Mouse (Mus musculus): ENCODE measurements at regions not wholly inside any gene's neighbourhood (a gene's known extent, or its start where the extent isn't known, plus 50 kb on each side); places are given as distances from the start of the nearest gene placed in this dataset.

DNA sequence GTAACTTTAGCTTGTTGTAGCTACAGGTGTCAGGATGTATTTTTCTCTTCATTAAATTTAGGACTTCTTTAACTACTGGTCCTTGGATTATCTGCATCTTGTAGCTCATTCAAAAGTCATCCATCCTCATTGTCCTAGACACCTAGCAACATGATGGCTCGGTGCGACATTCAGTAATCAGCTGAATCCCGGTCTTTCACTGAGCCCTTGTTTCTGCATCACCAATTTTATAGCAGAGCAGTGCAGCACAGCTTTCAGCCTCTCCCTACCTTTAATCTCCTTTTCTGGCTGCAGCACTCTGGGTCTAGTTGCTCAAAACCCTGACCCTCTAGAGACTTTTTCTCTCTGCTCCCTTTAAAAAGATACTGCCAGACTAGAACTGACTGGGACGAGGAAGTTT lies 543.6 kb upstream of the B3galt2 start:
- Histone ChIP-seq H3K9ac (no peak overlapping the region), H3K27me3 (no peaks in the 10 kb centered on the region), H3K27ac (no peak overlapping the region), H3K4me2 (no peak overlapping the region), H3K36me3 (no peaks in the 10 kb centered on the region), H3K4me3 (no peak overlapping the region), H3K9me3 (no peaks in the 10 kb centered on the region), H3K4me1 (replicated peaks) (no peaks in the 10 kb centered on the region)
- WGBS, result 86% methylated on average over 4 of the region's 4 CpGs
- ATAC-seq (ENCODE audit: low FRiP score), result no peak

DNA sequence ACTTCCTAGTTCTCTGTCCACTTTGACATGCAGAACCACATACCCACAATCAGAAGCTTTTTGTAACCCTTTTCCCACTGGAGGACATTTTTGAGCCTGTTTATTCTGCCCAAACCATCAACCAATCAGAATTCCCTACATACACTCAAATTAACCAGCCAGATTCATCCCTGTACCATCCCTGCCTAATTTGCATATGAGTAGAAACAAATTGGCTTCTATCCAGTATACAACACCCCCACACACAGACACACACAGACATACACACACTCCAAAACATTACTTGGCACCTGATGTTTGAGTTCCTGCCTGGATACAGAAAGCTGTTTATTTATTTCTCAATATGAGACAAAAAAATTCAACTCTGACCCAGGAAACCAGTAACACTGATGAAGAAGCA lies 542.2 kb upstream of the B3galt2 start:
- Histone ChIP-seq H3K4me1 (replicated peaks) (no peaks in the 10 kb centered on the region), H3K27ac (no peak overlapping the region), H3K9ac (no peak overlapping the region), H3K27me3 (no peaks in the 10 kb centered on the region), H3K9me3 (no peaks in the 10 kb centered on the region), H3K4me2 (no peak overlapping the region), H3K36me3 (no peaks in the 10 kb centered on the region), H3K4me3 (no peak overlapping the region)
- no peak for ATAC-seq (ENCODE audit: low FRiP score)

DNA sequence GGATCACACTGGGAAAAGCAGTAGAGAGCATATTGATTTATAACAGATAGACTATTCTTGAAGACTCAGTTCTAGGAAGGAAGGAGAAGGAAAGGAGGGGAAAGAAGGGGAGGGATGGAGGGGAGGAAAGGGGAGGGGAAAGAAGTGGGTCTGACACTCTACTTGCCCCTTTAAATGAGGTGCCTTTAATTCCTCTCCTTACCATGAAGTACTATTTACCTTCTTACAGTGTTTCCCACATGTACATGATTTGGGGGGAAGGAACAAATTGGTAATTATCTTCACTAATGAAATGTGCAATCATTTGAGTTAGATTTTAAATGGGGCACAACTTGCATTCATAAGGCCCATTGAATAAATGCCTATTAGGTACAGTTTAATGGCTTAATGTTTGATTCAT lies 518.3 kb upstream of the B3galt2 start:
- no peak overlapping the region for H3K27ac ChIP-seq
- H3K9ac ChIP-seq, result no peak overlapping the region
- no peaks in the 10 kb centered on the region for H3K9me3 ChIP-seq
- no peak for ATAC-seq (ENCODE audit: low FRiP score)
- H3K36me3 ChIP-seq, result no peaks in the 10 kb centered on the region
- H3K4me2 ChIP-seq, result no peak overlapping the region
- H3K4me3 ChIP-seq, result no peak overlapping the region
- no peaks in the 10 kb centered on the region for H3K27me3 ChIP-seq
- no peaks in the 10 kb centered on the region for H3K4me1 ChIP-seq (replicated peaks)

DNA sequence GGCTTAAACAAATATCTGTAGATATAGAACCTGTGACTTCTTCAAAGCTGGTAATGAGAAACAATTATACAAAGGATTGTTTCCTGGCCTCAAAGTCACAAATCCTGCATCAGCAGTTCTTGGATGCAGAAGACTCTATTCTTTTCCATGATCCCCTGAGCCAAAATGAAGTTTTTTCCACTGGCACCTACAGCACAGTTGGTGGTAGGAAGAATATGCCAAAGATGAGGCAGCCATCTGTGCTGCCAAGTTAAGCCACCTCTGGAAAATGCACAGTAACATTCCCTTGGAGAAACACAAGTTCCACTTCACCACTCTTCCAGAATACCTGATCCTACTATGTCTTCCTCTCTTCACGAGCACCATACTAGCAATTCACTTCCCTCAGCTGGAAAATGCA lies 510.2 kb upstream of the B3galt2 start:
- no peaks in the 10 kb centered on the region for H3K27me3 ChIP-seq
- WGBS, result 86% methylated on average over 1 of the region's 1 CpGs

DNA sequence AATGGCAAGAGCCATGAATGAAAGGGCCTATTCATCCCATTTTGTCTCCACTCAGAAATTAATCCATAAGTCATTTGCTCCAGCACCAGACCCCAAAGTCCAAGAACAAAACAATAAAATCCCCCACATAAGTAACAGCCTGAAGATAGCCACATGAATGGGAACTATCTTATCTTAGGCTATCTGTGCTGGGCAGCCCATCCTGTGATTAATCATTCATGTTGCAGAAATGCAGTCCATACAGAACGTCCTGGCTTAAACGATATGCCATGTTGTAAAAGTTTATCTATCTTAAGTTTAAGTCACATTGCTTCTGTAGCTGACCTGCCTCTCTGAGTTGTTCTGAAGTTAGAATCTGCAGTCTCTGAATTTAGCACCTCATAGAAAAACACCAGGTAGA lies 507.7 kb upstream of the B3galt2 start:
- 92% methylated on average over 2 of the region's 2 CpGs for WGBS
- no peak overlapping the region for H3K4me2 ChIP-seq
- peaks cover 6% of the 10 kb centered on the region for H3K9me3 ChIP-seq
- no peaks in the 10 kb centered on the region for H3K36me3 ChIP-seq
- ATAC-seq (ENCODE audit: low FRiP score), result no peak
- no peaks in the 10 kb centered on the region for H3K4me1 ChIP-seq (replicated peaks)
- H3K9ac ChIP-seq, result no peak overlapping the region
- H3K27me3 ChIP-seq, result no peaks in the 10 kb centered on the region
- no peak overlapping the region for H3K4me3 ChIP-seq
- H3K27ac ChIP-seq, result no peak overlapping the region

More for the DNA sequence above, 510.2 kb upstream of the B3galt2 start:
- ATAC-seq (ENCODE audit: low FRiP score), result no peak
- peaks cover 6% of the 10 kb centered on the region for H3K9me3 ChIP-seq
- no peak overlapping the region for H3K9ac ChIP-seq
- no peaks in the 10 kb centered on the region for H3K4me1 ChIP-seq (replicated peaks)
- H3K36me3 ChIP-seq, result no peaks in the 10 kb centered on the region
- H3K27ac ChIP-seq, result no peak overlapping the region
- no peak overlapping the region for H3K4me2 ChIP-seq
- H3K4me3 ChIP-seq, result no peak overlapping the region

DNA sequence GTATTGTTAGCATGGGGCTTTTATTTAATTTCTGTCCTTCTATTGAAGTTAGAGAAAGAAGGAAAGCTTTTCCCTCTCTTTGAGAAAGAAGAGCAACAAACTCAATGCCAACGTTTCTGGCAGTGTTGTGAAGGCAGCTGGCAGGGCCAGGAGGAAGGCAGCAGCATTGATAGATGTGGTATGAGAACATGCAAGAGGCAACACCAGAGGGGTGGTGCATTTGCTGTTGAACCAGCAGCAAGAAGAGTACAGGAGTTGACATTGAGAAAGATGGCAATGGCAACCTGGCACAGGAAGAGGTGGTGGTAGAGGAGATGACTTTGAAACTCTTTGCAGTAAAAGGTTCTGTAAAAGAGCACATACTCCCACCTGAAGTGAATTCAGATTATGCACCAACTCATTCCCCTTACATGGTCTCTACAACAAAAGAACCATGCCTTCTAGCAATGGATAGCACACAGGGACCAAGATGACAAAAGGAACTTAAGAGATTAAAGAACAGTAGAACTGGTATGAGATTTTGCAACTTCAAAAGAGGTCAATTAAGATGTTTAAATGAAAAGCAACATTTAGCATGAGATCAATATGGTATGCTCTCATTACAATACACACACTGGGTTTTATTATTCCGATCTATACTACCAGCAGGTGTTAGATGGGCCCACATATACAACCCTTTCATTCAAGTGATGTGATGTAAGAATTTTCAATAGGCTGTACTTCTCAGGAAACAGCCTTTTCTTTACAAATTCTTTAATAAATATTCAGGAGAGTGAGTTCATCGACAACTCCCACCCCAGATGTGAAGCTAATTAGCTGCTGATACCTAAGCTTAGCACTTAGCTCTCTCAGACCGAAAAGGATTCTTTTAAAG lies 495.1 kb upstream of the B3galt2 start:
- Histone ChIP-seq H3K9ac (no peak overlapping the region), H3K4me2 (no peak overlapping the region), H3K27me3 (no peaks in the 10 kb centered on the region), H3K27ac (no peak overlapping the region), H3K9me3 (no peaks in the 10 kb centered on the region), H3K4me3 (no peak overlapping the region), H3K36me3 (no peaks in the 10 kb centered on the region), H3K4me1 (replicated peaks) (no peaks in the 10 kb centered on the region)
- WGBS, result 64% methylated on average over 4 of the region's 4 CpGs
- no peak for ATAC-seq (ENCODE audit: low FRiP score)

DNA sequence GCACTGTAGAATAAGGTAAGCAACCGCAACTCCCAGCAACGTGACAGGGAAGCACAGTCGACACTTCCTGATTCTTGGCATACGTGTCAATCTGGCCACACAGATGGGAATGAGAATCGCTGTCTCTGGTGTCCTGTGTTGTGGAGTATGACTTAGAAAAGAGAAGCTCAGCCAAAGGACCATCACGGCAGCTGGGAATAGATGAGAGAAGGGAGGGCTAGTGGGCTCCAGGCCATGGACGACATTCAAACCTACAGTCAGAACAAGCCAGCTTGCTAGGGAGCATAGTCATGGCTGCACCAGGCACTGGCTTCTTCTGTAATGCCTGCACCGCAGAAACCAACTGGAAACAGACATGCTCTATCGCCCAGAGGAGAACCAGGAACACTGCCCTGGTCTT lies 469.2 kb upstream of the B3galt2 start:
- Histone ChIP-seq H3K4me2 (no peak overlapping the region), H3K36me3 (no peaks in the 10 kb centered on the region), H3K9ac (no peak overlapping the region), H3K27me3 (no peaks in the 10 kb centered on the region), H3K27ac (no peak overlapping the region), H3K4me1 (replicated peaks) (no peaks in the 10 kb centered on the region), H3K9me3 (no peaks in the 10 kb centered on the region), H3K4me3 (no peak overlapping the region)
- 89% methylated on average over 9 of the region's 9 CpGs for WGBS
- ATAC-seq (ENCODE audit: low FRiP score), result no peak

DNA sequence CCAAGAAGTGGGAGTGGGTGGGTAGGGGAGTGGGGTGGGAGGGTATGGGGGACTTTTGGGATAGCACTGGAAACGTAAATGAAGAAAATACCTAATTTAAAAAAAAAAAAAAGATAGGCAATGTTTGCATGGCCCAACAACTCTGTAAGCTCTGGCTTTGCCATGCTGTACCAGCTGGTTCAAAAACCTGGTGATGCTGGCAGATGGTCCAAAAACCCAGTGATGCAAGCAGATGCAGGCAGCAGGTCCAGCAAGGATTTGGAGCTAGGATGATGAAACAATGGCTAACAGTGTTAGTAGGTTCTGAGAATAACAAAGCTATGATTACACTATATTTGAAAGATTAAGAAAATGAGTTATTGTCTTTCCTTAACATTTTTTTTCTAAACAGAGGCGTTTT lies 466.6 kb upstream of the B3galt2 start:
- Histone ChIP-seq H3K4me2 (no peak overlapping the region), H3K9ac (no peak overlapping the region), H3K4me3 (no peak overlapping the region), H3K27me3 (no peaks in the 10 kb centered on the region), H3K4me1 (replicated peaks) (no peaks in the 10 kb centered on the region), H3K36me3 (no peaks in the 10 kb centered on the region), H3K9me3 (no peaks in the 10 kb centered on the region), H3K27ac (no peak overlapping the region)
- no peak for ATAC-seq (ENCODE audit: low FRiP score)
- WGBS, result 93% methylated on average over 2 of the region's 2 CpGs

DNA sequence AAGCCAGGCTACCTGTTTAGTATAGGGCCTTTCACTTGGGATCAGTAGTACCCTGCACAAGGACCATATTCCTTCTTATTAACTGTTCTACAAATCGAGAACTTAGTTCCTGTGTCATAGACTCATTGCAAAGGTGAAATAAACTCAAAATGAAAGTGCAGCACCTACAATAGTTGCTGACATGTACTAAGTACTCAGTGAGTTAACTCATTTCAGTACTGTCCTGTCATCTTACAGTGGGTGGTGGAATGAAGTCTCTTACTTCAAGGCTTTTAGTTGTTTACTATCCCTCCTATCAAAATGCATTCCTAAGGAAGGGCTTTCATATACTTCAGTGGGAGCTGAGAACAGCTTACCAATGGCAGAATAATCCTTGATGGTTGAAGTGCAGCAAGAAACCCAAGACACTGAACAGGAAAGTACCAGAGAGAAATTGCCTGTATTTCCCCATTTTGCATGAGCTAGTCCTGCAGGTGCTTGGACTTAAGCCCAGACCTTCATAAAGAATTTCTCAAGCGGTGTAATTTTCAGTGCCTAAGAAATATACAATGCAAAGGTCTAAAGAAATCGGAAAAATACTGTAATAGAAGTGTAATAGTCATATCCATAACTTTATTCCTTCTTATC lies 448.2 kb upstream of the B3galt2 start:
- Histone ChIP-seq H3K9ac (no peak overlapping the region), H3K36me3 (no peaks in the 10 kb centered on the region)
- ATAC-seq (ENCODE audit: low FRiP score), result no peak

DNA sequence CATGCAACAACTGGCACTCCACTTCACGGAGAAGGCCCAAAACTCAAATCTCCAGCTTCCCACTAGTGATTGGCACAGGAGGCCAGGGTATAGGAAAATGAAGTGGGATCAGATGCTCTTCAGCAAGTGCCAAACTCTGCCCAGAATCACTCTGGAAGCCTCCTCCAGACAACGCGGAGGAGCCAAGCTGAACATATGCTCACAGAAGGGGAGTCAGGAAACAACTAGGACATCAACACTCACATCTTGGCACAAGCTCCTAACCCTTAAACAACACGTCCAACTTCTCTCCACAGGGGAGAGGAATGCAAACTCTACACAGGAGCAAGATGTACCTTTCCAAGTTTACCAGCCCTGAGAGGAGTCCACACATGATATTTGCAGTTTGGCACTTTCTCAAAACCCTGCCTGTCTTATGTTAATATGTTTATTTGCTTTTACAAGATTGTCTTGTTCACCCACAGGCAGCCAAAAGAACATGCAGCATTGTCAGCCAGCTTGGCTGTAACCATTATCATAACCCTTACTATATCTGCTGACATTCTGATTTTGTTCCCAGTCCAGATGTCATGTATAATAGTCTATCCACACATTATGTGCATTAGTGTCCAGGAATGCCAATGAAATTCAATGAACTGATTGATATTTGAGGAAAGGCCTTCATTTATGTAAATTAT lies 440.1 kb upstream of the B3galt2 start:
- H3K27me3 ChIP-seq, result no peaks in the 10 kb centered on the region
- no peak for ATAC-seq (ENCODE audit: low FRiP score)
- no peak overlapping the region for H3K27ac ChIP-seq
- H3K9ac ChIP-seq, result no peak overlapping the region
- H3K36me3 ChIP-seq, result no peaks in the 10 kb centered on the region
- H3K4me3 ChIP-seq, result no peak overlapping the region
- no peaks in the 10 kb centered on the region for H3K9me3 ChIP-seq
- H3K4me2 ChIP-seq, result no peak overlapping the region
- no peaks in the 10 kb centered on the region for H3K4me1 ChIP-seq (replicated peaks)
- WGBS, result 81% methylated on average over 4 of the region's 4 CpGs

More for the DNA sequence above, 448.2 kb upstream of the B3galt2 start:
- no peaks in the 10 kb centered on the region for H3K27me3 ChIP-seq
- WGBS, result 89% methylated on average over 3 of the region's 3 CpGs
- H3K4me1 ChIP-seq (replicated peaks), result no peaks in the 10 kb centered on the region
- no peak overlapping the region for H3K4me2 ChIP-seq
- H3K9me3 ChIP-seq, result no peaks in the 10 kb centered on the region
- no peak overlapping the region for H3K27ac ChIP-seq
- no peak overlapping the region for H3K4me3 ChIP-seq

DNA sequence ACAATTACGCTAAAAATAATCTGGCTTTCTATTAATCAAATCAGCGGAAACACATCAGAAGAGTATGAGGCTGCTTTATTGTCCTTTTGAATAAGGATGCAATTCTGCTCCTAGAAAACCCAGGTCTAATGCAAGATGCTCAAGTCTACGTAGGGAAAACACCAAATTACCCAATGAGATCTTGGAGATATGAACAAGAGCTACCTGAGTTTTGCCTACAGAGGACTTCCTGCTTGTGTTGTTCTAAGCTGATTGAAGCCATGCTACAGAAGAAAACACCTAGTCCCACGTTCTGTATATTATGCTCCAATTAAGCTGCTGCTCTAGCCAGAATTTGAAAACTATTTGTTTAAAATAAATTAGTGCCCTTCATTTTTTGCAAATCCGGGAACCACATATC lies 439.5 kb upstream of the B3galt2 start:
- H3K4me2 ChIP-seq, result no peak overlapping the region
- no peak overlapping the region for H3K9ac ChIP-seq
- no peaks in the 10 kb centered on the region for H3K9me3 ChIP-seq
- ATAC-seq (ENCODE audit: low FRiP score), result no peak
- no peak overlapping the region for H3K27ac ChIP-seq
- no peaks in the 10 kb centered on the region for H3K27me3 ChIP-seq
- WGBS, result 86% methylated on average over 5 of the region's 5 CpGs
- no peaks in the 10 kb centered on the region for H3K36me3 ChIP-seq
- no peaks in the 10 kb centered on the region for H3K4me1 ChIP-seq (replicated peaks)
- no peak overlapping the region for H3K4me3 ChIP-seq

DNA sequence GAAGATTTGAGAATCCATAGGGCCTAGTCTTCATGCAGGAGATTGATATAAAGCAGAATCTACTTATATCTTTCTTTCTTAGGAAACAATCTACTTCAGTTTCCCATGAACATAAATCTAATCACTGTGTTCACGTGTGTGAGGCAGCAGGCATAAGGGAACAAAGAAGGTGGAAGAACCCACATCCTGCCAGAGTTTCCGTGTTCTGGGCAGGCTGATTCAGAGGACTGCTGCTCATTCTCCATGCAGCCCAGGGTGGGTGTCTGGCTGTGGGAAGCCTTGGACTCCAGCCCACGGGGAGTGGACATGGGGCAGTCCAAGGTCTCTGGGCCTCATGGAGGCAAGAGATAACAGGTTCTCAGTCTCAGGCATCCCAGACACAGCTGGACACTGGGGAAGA lies 438.3 kb upstream of the B3galt2 start:
- Histone ChIP-seq H3K4me3 (no peak overlapping the region), H3K27ac (no peak overlapping the region), H3K36me3 (no peaks in the 10 kb centered on the region), H3K9me3 (no peaks in the 10 kb centered on the region), H3K4me2 (no peak overlapping the region), H3K27me3 (no peaks in the 10 kb centered on the region), H3K9ac (no peak overlapping the region), H3K4me1 (replicated peaks) (no peaks in the 10 kb centered on the region)
- ATAC-seq (ENCODE audit: low FRiP score), result no peak
- 80% methylated on average over 3 of the region's 3 CpGs for WGBS

DNA sequence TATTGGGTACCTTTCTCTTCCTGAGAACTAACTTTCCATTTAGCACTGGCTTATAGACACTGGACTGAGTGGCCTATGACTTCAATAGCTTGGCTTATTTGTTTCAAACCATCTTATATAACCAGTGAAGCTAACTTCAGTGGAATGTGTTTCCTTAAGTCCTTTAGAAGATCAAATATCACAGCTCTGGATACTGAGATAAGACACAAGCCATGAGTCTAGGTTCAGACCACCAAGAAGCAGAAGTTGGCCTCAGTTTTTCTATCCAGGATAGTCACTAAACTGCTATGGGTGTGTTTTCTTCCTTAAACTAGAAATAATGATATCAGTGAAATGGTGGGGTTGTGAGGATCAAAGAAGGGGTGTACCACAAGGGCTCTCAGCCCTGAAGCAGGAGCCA lies 436.4 kb upstream of the B3galt2 start:
- H3K27me3 ChIP-seq, result no peaks in the 10 kb centered on the region
- no peak for ATAC-seq (ENCODE audit: low FRiP score)
- no peaks in the 10 kb centered on the region for H3K36me3 ChIP-seq
- no peak overlapping the region for H3K27ac ChIP-seq
- H3K9ac ChIP-seq, result no peak overlapping the region
- H3K4me2 ChIP-seq, result no peak overlapping the region
- no peaks in the 10 kb centered on the region for H3K4me1 ChIP-seq (replicated peaks)
- H3K4me3 ChIP-seq, result no peak overlapping the region
- no peaks in the 10 kb centered on the region for H3K9me3 ChIP-seq
